Mouse (Mus musculus) liver, adult 2 months (tissue): ENCODE results near the gene Hoxa3.

ENCODE experiments used
- CTCF ChIP-seq: fragments of 200-500 bp; IDR thresholded peaks from 2 replicates; pipeline ENCODE4 v1.5.1; 2011; ENCODE audit warnings: low read depth, low read length, control low read depth
- POLR2A ChIP-seq: fragments of 200-500 bp; IDR thresholded peaks from 2 replicates; pipeline ENCODE4 v1.6.1; 2011; ENCODE audit warnings: low read length, control low read depth; ENCODE audit not compliant: insufficient read depth; ENCODE audit errors: extremely low read depth

- TF ChIP-seq CTCF (no peak), POLR2A (no peak)
Measured at GRCm38 (mm10) chr6:52121173-52121572, 92.0 kb downstream of the Hoxa3 start.
